Mouse (Mus musculus): ENCODE measurements at regions not wholly inside any gene's neighbourhood (a gene's known extent, or its start where the extent isn't known, plus 50 kb on each side); places are given as distances from the start of the nearest gene placed in this dataset.

DNA sequence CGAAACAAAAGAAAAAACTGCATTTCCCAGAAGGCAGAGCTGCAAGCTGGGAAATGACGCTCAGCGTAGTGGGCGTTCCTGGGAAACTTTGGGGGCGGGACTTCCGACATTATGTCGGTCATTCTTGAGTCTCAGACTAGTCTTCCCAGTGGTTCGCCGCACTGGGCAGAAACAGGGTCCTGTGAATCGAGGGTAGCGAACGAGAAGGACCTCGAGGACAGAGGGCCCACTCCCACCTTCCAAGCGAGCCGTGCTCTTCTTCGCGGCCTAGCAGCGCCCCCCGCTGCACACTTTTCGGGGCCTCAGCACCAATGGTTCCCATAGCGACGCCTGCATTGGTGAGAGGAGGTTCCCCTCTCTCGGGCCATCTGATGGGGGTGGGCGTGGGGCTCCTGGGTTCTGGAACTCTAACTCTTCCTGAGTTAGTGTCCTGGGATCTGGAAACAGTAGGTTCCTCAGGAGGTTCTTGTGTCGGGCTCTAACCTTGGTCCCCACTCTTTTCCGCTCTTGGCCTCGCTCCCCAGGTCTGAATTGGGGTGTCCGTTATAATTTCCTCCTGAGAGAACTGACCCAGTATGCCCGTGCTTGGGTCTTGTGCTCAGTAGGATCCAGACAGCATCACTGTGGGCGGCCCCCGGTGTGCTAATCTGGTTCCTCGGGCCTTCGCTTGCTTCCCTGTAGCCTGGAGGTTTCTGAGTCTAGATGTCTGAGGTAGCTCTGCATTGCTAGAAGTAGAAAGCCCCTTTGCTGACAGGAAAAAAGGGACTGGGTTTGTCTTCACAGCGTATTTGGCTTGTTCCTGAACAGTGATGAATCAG, 52.8 kb upstream of the Gramd1a start:
- ATAC-seq (replicated peaks; ENCODE audit: poor library complexity, severe bottlenecking), result peak; percentile 96

GRCm38 (mm10) chr7:31207563-31208236, 52.0 kb upstream of the Gramd1a start:
- ATAC-seq (replicated peaks; ENCODE audit: poor library complexity, severe bottlenecking), result no peak
